Comparison of ENCODE assay signal across 8 mouse cellular contexts in the genomic region with DNA sequence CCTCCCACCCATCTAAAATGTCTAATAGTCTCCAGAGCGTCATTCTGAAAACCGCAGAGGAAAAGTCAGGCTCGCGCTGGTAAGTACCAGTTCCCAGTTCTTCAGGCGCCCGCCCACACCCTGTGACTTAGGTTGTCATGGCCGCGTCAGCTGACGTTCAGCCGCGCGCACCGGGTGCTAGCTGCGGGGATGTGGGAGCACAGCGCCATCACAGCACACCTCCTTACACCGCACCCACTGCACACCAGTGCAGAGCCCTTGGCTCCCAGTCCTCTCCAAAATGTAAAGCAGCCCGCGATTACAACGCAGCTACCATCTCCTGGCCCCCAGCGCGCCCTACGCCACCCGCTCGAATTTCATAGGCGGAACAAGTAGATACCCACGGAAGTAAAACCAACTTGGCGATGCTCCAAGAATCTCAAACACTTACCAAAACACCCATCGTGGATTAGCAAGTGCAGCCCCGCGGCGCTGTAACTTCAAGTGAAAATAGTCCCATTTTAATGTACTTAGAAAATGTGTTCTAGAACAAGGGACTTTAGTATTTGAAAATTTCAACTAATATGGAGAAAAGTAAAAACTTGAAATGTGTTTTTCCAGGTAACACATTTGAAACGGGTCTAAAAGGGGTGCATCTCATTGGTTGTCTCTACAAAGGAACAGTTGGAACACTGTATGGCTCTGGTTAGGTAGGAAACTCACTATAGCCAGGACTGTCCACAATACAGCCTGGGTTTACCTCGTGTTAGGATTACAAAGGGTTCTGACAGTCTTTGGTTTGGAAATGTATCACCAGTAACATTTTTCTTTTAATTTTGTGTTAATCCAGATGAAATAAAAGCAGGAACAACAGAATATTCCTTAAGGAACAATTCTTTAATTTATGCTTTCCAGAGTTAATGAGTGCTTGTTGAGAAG. TPM values are rescaled to one million over a fixed set of nuclear protein-coding genes. Genes with fewer than 3 reads are reported as not detected.
A peak's percentile ranks its signal among the peaks of the same experiment; 100 is the strongest.
DNase-seq lines count a peak whose midpoint lies in the region; ATAC-seq and TF ChIP-seq lines count a peak whose summit lies in the region.

No protein-coding gene starts in this region.

- peak overlapping the region; percentile 87 for H3K27ac ChIP-seq in hindbrain, embryonic 10.5 days
- H3K27ac ChIP-seq in lung, postnatal 0 days (ENCODE audit: low read length): peak overlapping the region; percentile 94

- peak overlapping the region; percentile 43 for H3K9ac ChIP-seq in lung, postnatal 0 days (replicated peaks; ENCODE audit: low read depth)

- peak; percentile 91 for ATAC-seq in frontal cortex, adult (ENCODE audit: low TSS enrichment)
- peak; percentile 88 for ATAC-seq in lung, postnatal 0 days

- 0 out of 2 replicates have a peak, but pooled peaks cover 4% of the 10 kb centered on the region for H3K4me1 ChIP-seq in hindbrain, embryonic 10.5 days (replicated peaks)
- H3K4me1 ChIP-seq in lung, postnatal 0 days (ENCODE audit: insufficient read depth, low read depth, low read length): no peaks in the 10 kb centered on the region

- 2% methylated on average over 33 of the region's 33 CpGs for WGBS in hindbrain, embryonic 10.5 days
- 2% methylated on average over 33 of the region's 33 CpGs for WGBS in lung, postnatal 0 days

- H3K4me2 ChIP-seq in lung, postnatal 0 days (replicated peaks; ENCODE audit: low read depth, low read length): peak overlapping the region; percentile 60

- TF ChIP-seq CTCF in lung, postnatal 0 days (IDR thresholded peaks at IDR 0.05): peak; percentile 51

- no peak for TF ChIP-seq EP300 in lung, postnatal 0 days (IDR thresholded peaks at IDR 0.05)

- H3K36me3 ChIP-seq in hindbrain, embryonic 10.5 days: peaks cover 4% of the 10 kb centered on the region; the same call in 1 of the 2 replicates
- H3K36me3 ChIP-seq in lung, postnatal 0 days (ENCODE audit: insufficient read depth, low read length): no peaks in the 10 kb centered on the region

- peaks cover 7% of the 10 kb centered on the region for H3K9me3 ChIP-seq in hindbrain, embryonic 10.5 days
- H3K9me3 ChIP-seq in lung, postnatal 0 days (ENCODE audit: low read length): peaks cover 2% of the 10 kb centered on the region

- H3K27me3 ChIP-seq in hindbrain, embryonic 10.5 days (ENCODE audit: insufficient read depth, poor library complexity, severe bottlenecking): no peaks in the 10 kb centered on the region
- H3K27me3 ChIP-seq in lung, postnatal 0 days (replicated peaks; ENCODE audit: insufficient read depth, low read length): no peaks in the 10 kb centered on the region

- peak overlapping the region; percentile 74 for H3K4me3 ChIP-seq in hindbrain, embryonic 10.5 days
- H3K4me3 ChIP-seq in lung, postnatal 0 days (ENCODE audit: low read depth, low read length): peak overlapping the region; percentile 66

- peak; percentile 88 for DNase-seq in MN1 (ENCODE audit: low spot score)
- peak; percentile 90 for DNase-seq in cerebellum, adult 9-10 months
- peak; percentile 85 for DNase-seq in hindbrain, embryonic 10.5 days (ENCODE audit: low spot score)
- DNase-seq in layer of hippocampus, adult 9-11 months: peak; percentile 94
- peak; percentile 94 for DNase-seq in lung, postnatal 0 days (ENCODE audit: low spot score)
- peak; percentile 69 for DNase-seq in ovary, postnatal 14 days (ENCODE audit: low spot score)
- peak; percentile 89 for DNase-seq in thymus, postnatal 14 days

RNA-seq across cellular contexts. Expression of a gene that starts 37.5 kb away (rescaled TPM):
- polyA plus RNA-seq in hindbrain, embryonic 10.5 days (2016; fragmentation: Nextera tagmentation; extraction: Ambion mirVana): 11.5 and 13.3 TPM in 2 replicates
- polyA plus RNA-seq in lung, postnatal 0 days (2015; fragmentation: Nextera tagmentation; extraction: Ambion mirVana): 18.8 and 20.6 TPM in 2 replicates

Comparison
In these comparisons a context has a peak if more than half of its experiments do, and no peak if none do; other contexts are left out.
1. Peak in every context shown above with its lines: DNase-seq, ATAC-seq, H3K4me3 ChIP-seq and H3K27ac ChIP-seq.